Comparison of ENCODE assay signal across 8 mouse cellular contexts in the genomic region with DNA sequence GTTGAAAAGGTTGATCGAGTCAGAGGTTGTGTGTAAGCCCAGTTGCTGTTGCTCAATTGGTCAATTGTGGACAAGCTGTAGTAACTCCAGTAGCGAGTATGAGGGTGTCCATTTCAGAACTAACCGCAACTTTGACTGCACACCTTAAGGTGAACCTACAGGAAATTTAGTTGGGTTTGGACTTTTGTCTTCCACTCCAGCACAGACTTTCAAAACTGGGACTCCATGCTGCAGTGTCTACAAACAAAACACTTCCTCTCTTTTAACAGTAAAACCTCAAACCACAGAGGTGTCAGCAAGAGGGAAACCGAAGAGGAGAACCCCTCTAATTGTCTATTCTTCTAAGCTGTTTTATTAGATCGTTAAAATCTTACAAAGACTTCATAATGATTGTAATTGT. TPM values are rescaled to one million over a fixed set of nuclear protein-coding genes. Genes with fewer than 3 reads are reported as not detected.
DNase-seq lines count a peak whose midpoint lies in the region; ATAC-seq and TF ChIP-seq lines count a peak whose summit lies in the region.

No protein-coding gene starts in this region.

- no peak for TF ChIP-seq CTCF in left cerebral cortex, adult 2 months (IDR thresholded peaks at IDR 0.05)
- TF ChIP-seq CTCF in hindbrain, postnatal 0 days (IDR thresholded peaks at IDR 0.05; ENCODE audit: low read depth) = no peak
- TF ChIP-seq CTCF in midbrain, postnatal 0 days (IDR thresholded peaks at IDR 0.05) = no peak

- peak overlapping the region; percentile 95 for H3K4me2 ChIP-seq in hindbrain, postnatal 0 days (ENCODE audit: low read depth, low read length)
- H3K4me2 ChIP-seq in midbrain, postnatal 0 days (ENCODE audit: low read depth, low read length, poor library complexity, severe bottlenecking) = peak overlapping the region; percentile 96

- H3K27ac ChIP-seq in left cerebral cortex, adult 2 months = no peak overlapping the region
- H3K27ac ChIP-seq in hindbrain, postnatal 0 days = peak overlapping the region; percentile 88; the same call in 1 of the 2 replicates
- H3K27ac ChIP-seq in midbrain, postnatal 0 days (ENCODE audit: low read depth, low read length) = no peak overlapping the region

- H3K27me3 ChIP-seq in hindbrain, postnatal 0 days (ENCODE audit: insufficient read depth, low read length) = no peaks in the 10 kb centered on the region
- no peaks in the 10 kb centered on the region for H3K27me3 ChIP-seq in midbrain, postnatal 0 days (ENCODE audit: insufficient read depth, low read length)

- peaks cover 13% of the 10 kb centered on the region for H3K4me1 ChIP-seq in hindbrain, postnatal 0 days (ENCODE audit: insufficient read depth, low read length)
- peaks cover 8% of the 10 kb centered on the region; the same call in 1 of the 2 replicates for H3K4me1 ChIP-seq in midbrain, postnatal 0 days (ENCODE audit: insufficient read depth, low read length)

- no peaks in the 10 kb centered on the region for H3K9me3 ChIP-seq in hindbrain, postnatal 0 days (ENCODE audit: low read length)
- no peaks in the 10 kb centered on the region for H3K9me3 ChIP-seq in midbrain, postnatal 0 days (ENCODE audit: low read length)

- peak overlapping the region; percentile 98; the same call in 1 of the 2 replicates for H3K9ac ChIP-seq in hindbrain, postnatal 0 days (replicated peaks; ENCODE audit: low read length)
- peak overlapping the region; percentile 91 for H3K9ac ChIP-seq in midbrain, postnatal 0 days (replicated peaks; ENCODE audit: low read length, poor library complexity, severe bottlenecking)

- ATAC-seq in activated CD4-positive, CD25-positive, alpha-beta regulatory T cell, adult 4 months = peak; percentile 44
- ATAC-seq in hindbrain, postnatal 0 days = no peak
- no peak for ATAC-seq in midbrain, postnatal 0 days (ENCODE audit: low FRiP score)

- DNase-seq in left cerebral cortex, adult 2 months (ENCODE audit: extremely low spot score in 1 of 2, low spot score in 2 of 2) = no peak
- no peak for DNase-seq in left cerebral cortex, adult 11 months (ENCODE audit: low spot score)
- no peak for DNase-seq in hindbrain, postnatal 0 days (ENCODE audit: low spot score)
- DNase-seq in midbrain, postnatal 0 days (ENCODE audit: low spot score) = no peak
- DNase-seq in gastrocnemius, adult 18-20 months (ENCODE audit: low spot score) = no peak
- DNase-seq in cerebellum, adult 11-12 months = no peak
- DNase-seq in embryo, embryonic 9.5 days (ENCODE audit: extremely low spot score) = no peak

- WGBS in hindbrain, postnatal 0 days = 53% methylated on average over 5 of the region's 5 CpGs
- 54% methylated on average over 5 of the region's 5 CpGs for WGBS in midbrain, postnatal 0 days

- intact Hi-C loops in left cerebral cortex, adult 2 months (cut with DNase I) = no loop called here

- 0 out of 2 replicates have a peak, but pooled peaks cover 2% of the 10 kb centered on the region for H3K36me3 ChIP-seq in hindbrain, postnatal 0 days (ENCODE audit: insufficient read depth, low read length)
- H3K36me3 ChIP-seq in midbrain, postnatal 0 days (ENCODE audit: insufficient read depth, low read length) = 0 out of 2 replicates have a peak, but pooled peaks cover 2% of the 10 kb centered on the region

- H3K4me3 ChIP-seq in left cerebral cortex, adult 2 months = peak overlapping the region; percentile 91
- peak overlapping the region; percentile 91 for H3K4me3 ChIP-seq in hindbrain, postnatal 0 days (ENCODE audit: low read length)
- H3K4me3 ChIP-seq in midbrain, postnatal 0 days (ENCODE audit: low read depth, low read length) = peak overlapping the region; percentile 94; the same call in 1 of the 2 replicates

RNA-seq across cellular contexts. Expression of gene H2afy, which starts 2.1 kb away (rescaled TPM):
- 100 to 1,000 TPM; 107 to 111 TPM for total RNA-seq in left cerebral cortex, adult 2 months (2021)
- polyA plus RNA-seq in activated CD4-positive, CD25-positive, alpha-beta regulatory T cell, adult 4 months (2017; shearing (Covaris generic)) = 100 to 1,000 TPM; 121 to 136 TPM
- total RNA-seq in hindbrain, postnatal 0 days (2014; rRNA removed) = 181 and 192 TPM in 2 replicates
- 175 and 193 TPM in 2 replicates for polyA plus RNA-seq in hindbrain, postnatal 0 days (2015; fragmentation: Nextera tagmentation; extraction: Ambion mirVana)
- total RNA-seq in midbrain, postnatal 0 days (2014; rRNA removed) = 117 and 163 TPM in 2 replicates
- polyA plus RNA-seq in midbrain, postnatal 0 days (2015; fragmentation: Nextera tagmentation; extraction: Ambion mirVana) = 121 and 134 TPM in 2 replicates
- 10 to 100 TPM; 59.7 to 70.6 TPM for total RNA-seq in gastrocnemius, adult 18-20 months (2021)

RNA-seq across cellular contexts. Expression of gene Tifab, which starts 44.7 kb away (rescaled TPM):
- total RNA-seq in left cerebral cortex, adult 2 months (2021) = 1 to 10 TPM; 1.7 to 2.0 TPM
- polyA plus RNA-seq in activated CD4-positive, CD25-positive, alpha-beta regulatory T cell, adult 4 months (2017; shearing (Covaris generic)) = under 1 TPM in 1 of 2 experiments, not detected in 1; 0.28 TPM
- total RNA-seq in hindbrain, postnatal 0 days (2014; rRNA removed) = 0.31 TPM in 1 of 2 replicates, not detected in the other
- polyA plus RNA-seq in hindbrain, postnatal 0 days (2015; fragmentation: Nextera tagmentation; extraction: Ambion mirVana) = 0.54 and 0.75 TPM in 2 replicates
- total RNA-seq in midbrain, postnatal 0 days (2014; rRNA removed) = 0.49 and 0.52 TPM in 2 replicates
- polyA plus RNA-seq in midbrain, postnatal 0 days (2015; fragmentation: Nextera tagmentation; extraction: Ambion mirVana) = 0.64 and 0.76 TPM in 2 replicates
- total RNA-seq in gastrocnemius, adult 18-20 months (2021) = under 1 TPM; 0.16 to 0.47 TPM
